Mouse (Mus musculus): ENCODE results near the gene Mllt11.

Mllt11 gene

DNA sequence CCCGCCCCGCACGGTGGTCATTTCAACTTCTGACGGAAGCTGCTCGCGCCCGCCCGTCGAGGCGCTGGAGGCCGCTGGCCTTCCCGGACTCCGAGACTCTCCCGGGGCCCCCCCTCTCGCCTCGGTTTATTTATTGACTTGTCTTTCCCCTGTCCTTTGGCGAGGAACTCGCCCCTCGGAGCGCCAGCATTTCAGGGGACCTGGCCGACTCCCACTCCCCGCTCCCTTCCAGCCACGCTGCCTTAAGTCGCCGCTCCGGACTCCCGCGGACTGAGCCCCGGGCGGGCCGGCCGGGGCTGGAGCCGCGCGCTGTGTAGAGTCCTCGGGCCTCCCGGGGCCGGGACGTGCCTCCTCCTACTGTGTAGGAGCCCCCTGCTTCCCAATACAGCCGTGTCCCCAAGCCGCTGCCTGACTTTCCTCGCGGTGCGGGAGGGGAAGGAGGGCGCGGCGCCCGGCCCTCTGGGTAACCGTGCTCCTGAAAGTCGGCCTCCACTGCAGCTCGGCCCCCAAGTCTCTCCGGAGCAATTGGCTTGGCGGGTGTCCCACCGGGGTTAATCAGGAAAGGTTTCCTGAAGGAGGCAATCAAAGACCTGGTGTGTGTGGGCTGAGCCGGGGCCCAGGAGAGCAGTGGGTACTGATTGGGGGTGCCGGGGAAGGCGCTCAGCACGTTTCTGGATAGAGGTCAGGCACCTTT lies 58.6 kb downstream of the Mllt11 start:
- DNase-seq (ENCODE audit: low spot score in 2 of 2) = peak in 1 of 2 experiments; percentile 35

GRCm38 (mm10) chr3:95172526-95173255 lies 59.3 kb downstream of the Mllt11 start:
- no peak for DNase-seq (ENCODE audit: low spot score in 2 of 2)

- no peak for DNase-seq (ENCODE audit: low spot score in 2 of 2)
These were observed 60.9 kb downstream of the Mllt11 start for GRCm38 (mm10) chr3:95171105-95171504.

DNA sequence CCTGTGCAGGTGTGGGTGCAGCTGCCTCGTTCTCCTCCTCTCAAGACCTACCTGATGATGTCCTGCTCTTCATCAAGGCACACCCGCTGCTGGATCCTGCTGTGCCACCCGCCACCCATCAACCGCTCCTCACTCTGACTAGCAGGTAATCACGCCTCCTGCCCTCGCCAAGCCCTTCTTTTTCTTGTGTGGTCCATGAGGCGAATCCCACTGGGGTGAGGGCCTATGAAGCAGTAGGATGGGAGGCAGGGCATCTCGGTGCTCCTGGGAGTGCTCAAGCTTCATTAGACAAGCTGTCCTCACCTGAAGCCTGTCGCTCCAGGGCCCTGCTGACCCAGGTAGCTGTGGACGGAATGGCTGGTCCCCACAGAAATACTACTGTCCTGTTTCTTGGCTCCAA lies 62.0 kb downstream of the Mllt11 start:
- DNase-seq (ENCODE audit: low spot score in 2 of 2) = no peak

Data from urinary bladder, adult 18-20 months (tissue).